Mouse (Mus musculus) erythroblast, embryonic 14.5 days (primary cell): ENCODE data around the gene Gls.

Experiments used
- GATA1 ChIP-seq: IDR thresholded peaks from 2 replicates; pipeline ENCODE4 v1.6.1; 2012; ENCODE audit warnings: low read length, inconsistent platforms, mixed read lengths
- TAL1 ChIP-seq: IDR thresholded peaks from 3 replicates; pipeline ENCODE4 v1.6.1; 2012; ENCODE audit warnings: low read length, inconsistent platforms, mixed read lengths

DNA sequence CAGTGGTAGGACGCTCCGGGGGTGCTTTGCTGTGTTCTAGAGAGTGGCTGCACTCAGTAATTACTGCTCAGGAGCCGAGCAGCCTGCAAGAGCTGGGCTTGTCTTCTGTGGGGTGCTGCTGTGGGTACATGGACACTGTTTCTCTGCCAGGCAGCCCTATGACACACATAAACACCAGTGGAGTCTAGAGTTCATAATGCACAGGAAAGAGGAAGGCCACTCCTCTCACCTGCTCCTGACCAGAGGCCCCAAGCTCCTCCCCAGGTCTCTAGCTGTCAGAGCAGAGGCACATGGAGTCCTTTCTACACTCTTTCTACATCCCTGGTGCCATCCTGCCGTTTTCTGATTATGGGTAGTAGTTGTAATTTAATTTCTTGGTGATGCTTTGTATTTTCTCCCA lies 90.9 kb downstream of the Gls start:
- no peak for TF ChIP-seq GATA1
- no peak for TF ChIP-seq TAL1
